Mouse (Mus musculus): Measurements from ENCODE around the gene Eif3b. TPM values are rescaled to one million over a fixed set of nuclear protein-coding genes. Genes with fewer than 3 reads are reported as not detected.

Eif3b gene
- total and polyA plus RNA-seq, 2 experiments from 2014 or later, result 41.4 to 73.0 TPM

DNA sequence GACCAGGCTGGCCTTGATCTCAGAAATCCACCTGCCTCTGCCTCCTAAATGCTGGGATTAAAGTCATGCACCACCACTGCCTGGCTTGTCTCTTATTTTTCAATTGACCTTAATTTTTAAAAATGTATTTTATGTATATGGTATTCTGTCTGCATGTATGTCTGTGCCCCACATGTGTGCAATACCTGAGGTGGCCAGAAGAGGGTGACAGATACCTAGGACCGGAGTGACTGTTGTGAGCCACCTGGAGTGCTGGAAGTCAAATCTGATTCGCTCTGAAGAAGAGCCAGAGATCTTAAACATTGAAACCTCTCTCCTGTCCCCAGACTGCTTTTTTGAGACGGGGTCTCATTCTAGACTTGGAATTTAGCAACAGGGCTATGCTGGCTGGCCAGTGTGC, 53.2 kb downstream of the Eif3b start:
- no peak for DNase-seq
- Histone ChIP-seq H3K9me3 (ENCODE audit: low read length) (no peaks in the 10 kb centered on the region), H3K4me2 (ENCODE audit: low read depth) (no peak overlapping the region), H3K4me1 (ENCODE audit: insufficient read depth) (no peaks in the 10 kb centered on the region), H3K27me3 (ENCODE audit: insufficient read depth, low read length) (no peaks in the 10 kb centered on the region), H3K27ac (ENCODE audit: low read depth, low read length) (no peak overlapping the region), H3K4me3 (ENCODE audit: low read depth, low read length) (no peak overlapping the region), H3K36me3 (ENCODE audit: insufficient read depth) (no peaks in the 10 kb centered on the region), H3K9ac (no peak overlapping the region)
- no peak for ATAC-seq
- 77% methylated on average over 3 of the region's 3 CpGs for WGBS
- TF ChIP-seq CTCF (IDR thresholded peaks at IDR 0.05; ENCODE audit: low read depth), result peak; percentile 33; the same call in 1 of the 2 replicates

GRCm38 (mm10) chr5:140481458-140481857, 62.3 kb downstream of the Eif3b start:
- DNase-seq (no peak), ATAC-seq (no peak)
- Histone ChIP-seq H3K9me3 (ENCODE audit: low read length) (no peaks in the 10 kb centered on the region), H3K36me3 (ENCODE audit: insufficient read depth) (no peaks in the 10 kb centered on the region), H3K4me1 (ENCODE audit: insufficient read depth) (no peaks in the 10 kb centered on the region), H3K27me3 (ENCODE audit: insufficient read depth, low read length) (no peaks in the 10 kb centered on the region), H3K9ac (no peak overlapping the region), H3K27ac (ENCODE audit: low read depth, low read length) (no peak overlapping the region), H3K4me2 (ENCODE audit: low read depth) (no peak overlapping the region), H3K4me3 (ENCODE audit: low read depth, low read length) (no peak overlapping the region)
- TF ChIP-seq CTCF (IDR thresholded peaks at IDR 0.05; ENCODE audit: low read depth), result no peak
- WGBS, result 71% methylated on average over 4 of the region's 4 CpGs

DNA sequence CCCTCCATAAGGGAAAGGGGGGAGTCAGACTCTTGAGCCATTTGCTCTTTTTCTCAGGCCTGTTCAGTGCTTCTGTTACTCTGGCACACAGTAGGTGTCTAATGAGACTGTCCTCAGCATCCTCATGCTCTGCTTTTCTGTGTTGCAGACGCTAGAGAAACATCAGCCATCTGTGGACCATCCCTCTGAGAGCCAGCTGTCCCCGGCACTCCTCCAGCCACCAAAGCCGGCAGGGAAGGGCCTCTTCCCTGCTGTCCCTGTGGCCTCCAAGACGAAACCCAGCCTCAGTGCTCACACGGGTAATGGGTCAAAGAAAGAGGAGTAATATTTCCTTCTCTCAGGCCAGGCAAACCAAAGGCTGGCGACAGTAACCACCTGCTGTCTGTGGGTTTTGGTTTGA, 72.0 kb downstream of the Eif3b start:
- DNase-seq (no peak), ATAC-seq (no peak)
- Histone ChIP-seq H3K27ac (ENCODE audit: low read depth, low read length) (no peak overlapping the region), H3K27me3 (ENCODE audit: insufficient read depth, low read length) (no peaks in the 10 kb centered on the region), H3K4me1 (ENCODE audit: insufficient read depth) (no peaks in the 10 kb centered on the region), H3K36me3 (ENCODE audit: insufficient read depth) (no peaks in the 10 kb centered on the region), H3K9ac (no peak overlapping the region), H3K9me3 (ENCODE audit: low read length) (no peaks in the 10 kb centered on the region), H3K4me2 (ENCODE audit: low read depth) (no peak overlapping the region), H3K4me3 (ENCODE audit: low read depth, low read length) (no peak overlapping the region)
- WGBS, result 64% methylated on average over 6 of the region's 6 CpGs
- no peak for TF ChIP-seq CTCF (IDR thresholded peaks at IDR 0.05; ENCODE audit: low read depth)

- no peak for TF ChIP-seq CTCF (IDR thresholded peaks at IDR 0.05; ENCODE audit: low read depth)
- H3K4me2 ChIP-seq (ENCODE audit: low read depth), result no peak overlapping the region
- H3K27ac ChIP-seq (ENCODE audit: low read depth, low read length), result no peak overlapping the region
- H3K9me3 ChIP-seq (ENCODE audit: low read length), result no peaks in the 10 kb centered on the region
- DNase-seq (no peak), ATAC-seq (no peak)
- H3K9ac ChIP-seq, result no peak overlapping the region
- H3K27me3 ChIP-seq (ENCODE audit: insufficient read depth, low read length), result no peaks in the 10 kb centered on the region
- no peak overlapping the region for H3K4me3 ChIP-seq (ENCODE audit: low read depth, low read length)
- no peaks in the 10 kb centered on the region for H3K36me3 ChIP-seq (ENCODE audit: insufficient read depth)
- no peaks in the 10 kb centered on the region for H3K4me1 ChIP-seq (ENCODE audit: insufficient read depth)
- 41% methylated on average over 11 of the region's 11 CpGs for WGBS
These were observed 73.6 kb downstream of the Eif3b start for GRCm38 (mm10) chr5:140492684-140493233.

Small RNAs within 50 kb of the gene (microRNA-seq; reads per million reads assigned to microRNA genes)
- gene Mir7038, result 0 to 0.39 reads per million in 2 experiments

Other genes starting within 250 kb of the Eif3b start
- 21.3 and 22.8 TPM in 2 replicates for gene Mad1l1, start 97.8 kb upstream of the Eif3b start, total RNA-seq (2014; rRNA removed)
- gene Mad1l1, start 97.8 kb upstream of the Eif3b start, polyA plus RNA-seq (2015; fragmentation: Nextera tagmentation; extraction: Ambion mirVana), result 26.7 and 29.5 TPM in 2 replicates
- gene Nudt1, start 97.7 kb upstream of the Eif3b start, total RNA-seq (2014; rRNA removed), result 5.6 and 11.4 TPM in 2 replicates
- 13.5 and 14.7 TPM in 2 replicates for gene Nudt1, start 97.7 kb upstream of the Eif3b start, polyA plus RNA-seq (2015; fragmentation: Nextera tagmentation; extraction: Ambion mirVana)
- 16.0 and 16.2 TPM in 2 replicates for gene Mrm2, start 87.4 kb upstream of the Eif3b start, total RNA-seq (2014; rRNA removed)
- 14.8 and 15.9 TPM in 2 replicates for gene Mrm2, start 87.4 kb upstream of the Eif3b start, polyA plus RNA-seq (2015; fragmentation: Nextera tagmentation; extraction: Ambion mirVana)
- 42.8 and 54.6 TPM in 2 replicates for gene Snx8, start 30.1 kb upstream of the Eif3b start, total RNA-seq (2014; rRNA removed)
- 21.1 and 31.1 TPM in 2 replicates for gene Snx8, start 30.1 kb upstream of the Eif3b start, polyA plus RNA-seq (2015; fragmentation: Nextera tagmentation; extraction: Ambion mirVana)
- gene Gm4869, start 26.3 kb downstream of the Eif3b start, total RNA-seq (2014; rRNA removed), result 0.10 TPM in 1 of 2 replicates, not detected in the other
- gene Gm4869, start 26.3 kb downstream of the Eif3b start, polyA plus RNA-seq (2015; fragmentation: Nextera tagmentation; extraction: Ambion mirVana), result not detected in 2 replicates
- gene Chst12, start 86.2 kb downstream of the Eif3b start, total RNA-seq (2014; rRNA removed), result 11.0 and 11.5 TPM in 2 replicates
- 19.1 and 22.4 TPM in 2 replicates for gene Chst12, start 86.2 kb downstream of the Eif3b start, polyA plus RNA-seq (2015; fragmentation: Nextera tagmentation; extraction: Ambion mirVana)
- gene Grifin, start 145.7 kb downstream of the Eif3b start, total RNA-seq (2014; rRNA removed), result not detected in 2 replicates
- gene Grifin, start 145.7 kb downstream of the Eif3b start, polyA plus RNA-seq (2015; fragmentation: Nextera tagmentation; extraction: Ambion mirVana), result 0.36 TPM in 1 of 2 replicates, not detected in the other
- 39.4 and 53.7 TPM in 2 replicates for gene Lfng, start 188.0 kb downstream of the Eif3b start, total RNA-seq (2014; rRNA removed)
- 19.2 and 23.0 TPM in 2 replicates for gene Lfng, start 188.0 kb downstream of the Eif3b start, polyA plus RNA-seq (2015; fragmentation: Nextera tagmentation; extraction: Ambion mirVana)
- 114 and 163 TPM in 2 replicates for gene Ttyh3, start 229.7 kb downstream of the Eif3b start, total RNA-seq (2014; rRNA removed)
- 65.0 and 67.9 TPM in 2 replicates for gene Ttyh3, start 229.7 kb downstream of the Eif3b start, polyA plus RNA-seq (2015; fragmentation: Nextera tagmentation; extraction: Ambion mirVana)

Data from forebrain, postnatal 0 days (tissue).